Mouse (Mus musculus) brain, embryonic 14.5 days (tissue): ENCODE data around the gene Cks2.

ENCODE experiments used
- CTCF ChIP-seq: fragments of 200-500 bp; IDR thresholded peaks from 2 replicates; pipeline ENCODE4 v1.5.1; 2012; ENCODE audit warnings: inconsistent platforms, mild to moderate bottlenecking, moderate library complexity, borderline replicate concordance; ENCODE audit not compliant: insufficient read depth, insufficient read length; ENCODE audit errors: extremely low read depth
- POLR2A ChIP-seq: fragments of 200-500 bp; IDR thresholded peaks from 2 replicates; pipeline ENCODE4 v1.6.1; 2012; ENCODE audit warnings: mild to moderate bottlenecking, inconsistent platforms, borderline replicate concordance; ENCODE audit not compliant: poor library complexity, insufficient read depth, insufficient read length, severe bottlenecking; ENCODE audit errors: extremely low read depth

DNA sequence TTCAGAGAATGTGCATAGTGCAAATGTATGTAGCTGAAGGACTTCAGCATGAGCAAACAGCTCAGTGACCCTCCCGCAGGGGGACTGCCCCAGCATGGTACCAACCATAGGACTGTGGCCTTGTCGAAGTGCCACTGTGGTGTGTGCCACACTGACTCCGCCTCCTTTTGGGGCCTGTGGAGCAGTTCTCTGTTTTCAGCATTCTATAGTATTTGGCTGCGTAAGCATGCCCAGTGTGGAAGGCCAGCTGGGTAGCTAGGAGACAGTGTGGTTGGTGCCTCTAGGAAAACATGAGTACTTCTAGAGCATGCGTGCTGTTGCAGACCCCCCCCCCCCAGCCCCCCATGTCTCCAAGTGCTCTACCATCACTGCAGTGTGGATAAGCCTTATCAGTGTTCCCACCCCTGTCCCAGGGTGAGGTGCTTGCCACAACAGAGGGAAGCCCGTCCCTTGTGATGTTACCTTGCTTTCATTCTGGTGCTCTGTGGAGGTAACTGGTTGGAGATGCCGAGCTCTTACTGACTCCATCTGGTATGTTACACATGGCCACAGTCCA, 32.7 kb downstream of the Cks2 start:
- no peak for TF ChIP-seq POLR2A
- no peak for TF ChIP-seq CTCF
